Mouse (Mus musculus) layer of hippocampus, adult 2 months (tissue): ENCODE data around the gene Map2k2. TPM values are rescaled to one million over a fixed set of nuclear protein-coding genes. Genes with fewer than 3 reads are reported as not detected.
"Not testable (repeated sequence)": the region's sequence is repeated elsewhere in the genome, so short reads cannot be mapped to it uniquely, and the experiment has no call there.

Experiments
- DNase-seq, 2 experiments: peaks; one replicate each; pipeline ENCODE4 v3.0.0; 2022; ENCODE audit warnings: low spot score in 2 of 2
- H3K27ac ChIP-seq: fragments of 200-600 bp; 2 replicates; pipeline ENCODE4 v1.8.1; 2022
- H3K4me3 ChIP-seq: fragments of 200-600 bp; 2 replicates; pipeline ENCODE4 v1.8.1; 2022; ENCODE audit warnings: mild to moderate bottlenecking
- CTCF ChIP-seq: fragments of 200-600 bp; conservative IDR thresholded peaks from 2 replicates; pipeline ENCODE4 v1.8.1; 2022; ENCODE audit warnings: antibody characterized with exemption, mild to moderate bottlenecking, moderate library complexity
- microRNA-seq, 2 experiments: library from miRNA; unstranded; fragments of <30 nt; microRNA quantifications; one replicate each; pipeline ENCODE4 v1.2.0; 2021
- total RNA-seq, 2 experiments: library from RNA; stranded (reverse); gene quantifications; 2 replicates each; pipeline ENCODE4 v1.2.3; 2021

The Map2k2 gene
- total RNA-seq, 2 experiments from 2014 or later = 132 to 139 TPM

DNA sequence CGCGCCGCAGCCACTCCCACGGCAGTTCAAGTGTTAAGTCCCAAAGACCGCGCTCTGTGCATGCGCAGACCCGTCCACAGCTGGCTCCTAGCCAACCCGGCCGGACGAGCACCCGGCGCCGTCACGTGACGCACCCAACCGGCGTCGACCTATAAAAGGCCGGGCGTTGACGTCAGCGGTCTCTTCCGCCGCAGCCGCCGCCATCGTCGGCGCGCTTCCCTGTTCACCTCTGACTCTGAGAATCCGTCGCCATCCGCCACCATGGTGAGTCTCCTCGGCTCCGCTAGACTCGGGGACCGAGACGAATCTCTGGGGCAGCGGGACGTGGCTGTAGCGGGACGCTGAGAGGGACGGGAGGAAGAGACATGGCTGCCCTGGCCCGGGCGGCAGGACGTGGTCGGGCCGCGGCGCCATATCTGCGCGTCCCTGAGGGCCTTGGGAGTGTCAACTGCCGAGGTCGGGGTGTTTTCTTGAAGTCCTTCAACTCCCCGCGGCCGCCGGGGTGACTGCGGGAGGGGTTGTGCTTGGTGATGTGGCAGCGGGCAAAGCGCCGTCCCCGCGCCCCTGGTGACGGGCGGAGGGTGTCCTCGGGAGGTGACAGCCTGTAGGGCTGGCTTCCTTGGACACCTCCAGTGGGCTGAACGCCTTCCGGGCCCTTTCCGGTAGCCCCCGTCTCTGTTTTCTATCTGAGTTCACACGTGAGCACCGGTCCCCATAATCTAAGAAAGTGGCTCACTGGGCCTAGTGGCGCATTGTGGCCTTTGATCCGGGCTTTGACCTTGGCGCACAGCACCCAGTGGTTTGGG lies 71.0 kb downstream of the Map2k2 start, which contains the start of gene Eef2:
Gene Eef2, plus strand, starts transcription at position 166 of the 806 bp plus-strand sequence.
- 0 out of 2 replicates have a peak, but pooled peaks have one; percentile 12 for TF ChIP-seq CTCF
- Histone ChIP-seq H3K4me3 (peak within 1 kb of the TSS; percentile 86), H3K27ac (peak within 1 kb of the TSS; percentile 97)
- DNase-seq = peak; percentile 96 to 99

GRCm38 (mm10) chr10:81177491-81177925 lies 71.8 kb downstream of the Map2k2 start:
- H3K4me3 ChIP-seq = peak overlapping the region; percentile 86
- H3K27ac ChIP-seq = peak overlapping the region; percentile 97
- no peak for DNase-seq
- TF ChIP-seq CTCF = no peak

DNA sequence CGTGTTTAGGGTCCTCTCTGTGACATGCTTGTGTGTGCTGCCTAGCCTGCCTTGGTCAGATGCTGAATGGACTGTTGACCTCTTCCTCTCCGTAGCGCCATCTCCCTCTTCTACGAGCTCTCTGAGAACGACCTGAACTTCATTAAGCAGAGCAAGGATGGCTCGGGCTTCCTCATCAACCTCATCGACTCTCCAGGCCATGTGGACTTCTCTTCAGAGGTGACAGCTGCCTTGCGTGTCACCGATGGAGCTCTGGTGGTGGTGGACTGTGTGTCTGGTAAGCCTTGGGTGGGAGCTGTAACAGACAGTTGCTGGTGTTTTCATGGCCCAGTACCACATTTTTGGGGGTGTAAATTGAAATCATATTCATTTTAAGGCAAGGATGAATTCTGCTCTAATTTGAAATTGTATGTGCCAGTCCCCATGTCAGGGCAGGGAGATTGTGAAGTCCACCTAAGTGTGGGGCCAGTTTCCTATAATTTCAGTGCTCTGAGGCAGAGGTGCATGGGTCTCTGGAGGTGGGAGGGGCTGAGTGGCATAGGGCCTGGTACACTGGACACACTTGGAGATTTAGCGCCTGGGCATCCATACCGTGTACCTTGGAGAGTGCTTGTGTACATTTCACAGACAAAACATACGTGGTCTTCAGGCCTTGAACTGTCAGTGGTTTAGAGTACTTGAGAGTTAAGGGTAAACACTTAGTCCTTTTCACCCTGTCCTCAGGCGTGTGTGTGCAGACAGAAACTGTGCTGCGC lies 72.4 kb downstream of the Map2k2 start:
- H3K4me3 ChIP-seq = peak overlapping the region; percentile 86
- H3K27ac ChIP-seq = peak overlapping the region; percentile 97
- DNase-seq = no peak
- TF ChIP-seq CTCF = no peak

- Histone ChIP-seq H3K27ac (no peak overlapping the region), H3K4me3 (no peak overlapping the region)
- TF ChIP-seq CTCF = no peak
- DNase-seq = no peak
Measured at GRCm38 (mm10) chr10:81178927-81179326, 73.2 kb downstream of the Map2k2 start.

GRCm38 (mm10) chr10:81179451-81180342 lies 74.0 kb downstream of the Map2k2 start:
- DNase-seq = no peak
- H3K4me3 ChIP-seq = no peak overlapping the region
- TF ChIP-seq CTCF = peak; percentile 27; the same call in 1 of the 2 replicates
- no peak overlapping the region for H3K27ac ChIP-seq

DNA sequence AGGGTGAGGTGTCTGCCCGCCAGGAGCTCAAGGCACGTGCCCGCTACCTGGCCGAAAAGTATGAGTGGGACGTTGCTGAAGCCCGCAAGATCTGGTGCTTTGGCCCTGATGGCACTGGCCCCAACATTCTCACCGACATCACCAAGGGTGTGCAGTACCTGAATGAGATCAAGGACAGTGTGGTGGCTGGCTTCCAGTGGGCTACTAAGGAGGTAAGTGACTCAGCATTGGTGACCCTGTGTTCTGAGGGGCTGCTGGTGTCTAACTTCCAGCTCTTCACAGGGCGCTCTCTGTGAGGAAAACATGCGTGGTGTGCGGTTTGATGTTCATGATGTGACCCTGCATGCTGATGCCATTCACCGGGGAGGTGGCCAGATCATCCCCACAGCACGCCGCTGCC lies 75.2 kb downstream of the Map2k2 start:
- Histone ChIP-seq H3K27ac (no peak overlapping the region), H3K4me3 (no peak overlapping the region)
- no peak for DNase-seq
- TF ChIP-seq CTCF = no peak

- DNase-seq, H3K27ac ChIP-seq, H3K4me3 ChIP-seq: not testable (repeated sequence)
Measured at GRCm38 (mm10) chr10:81181860-81182259, 76.1 kb downstream of the Map2k2 start.

DNA sequence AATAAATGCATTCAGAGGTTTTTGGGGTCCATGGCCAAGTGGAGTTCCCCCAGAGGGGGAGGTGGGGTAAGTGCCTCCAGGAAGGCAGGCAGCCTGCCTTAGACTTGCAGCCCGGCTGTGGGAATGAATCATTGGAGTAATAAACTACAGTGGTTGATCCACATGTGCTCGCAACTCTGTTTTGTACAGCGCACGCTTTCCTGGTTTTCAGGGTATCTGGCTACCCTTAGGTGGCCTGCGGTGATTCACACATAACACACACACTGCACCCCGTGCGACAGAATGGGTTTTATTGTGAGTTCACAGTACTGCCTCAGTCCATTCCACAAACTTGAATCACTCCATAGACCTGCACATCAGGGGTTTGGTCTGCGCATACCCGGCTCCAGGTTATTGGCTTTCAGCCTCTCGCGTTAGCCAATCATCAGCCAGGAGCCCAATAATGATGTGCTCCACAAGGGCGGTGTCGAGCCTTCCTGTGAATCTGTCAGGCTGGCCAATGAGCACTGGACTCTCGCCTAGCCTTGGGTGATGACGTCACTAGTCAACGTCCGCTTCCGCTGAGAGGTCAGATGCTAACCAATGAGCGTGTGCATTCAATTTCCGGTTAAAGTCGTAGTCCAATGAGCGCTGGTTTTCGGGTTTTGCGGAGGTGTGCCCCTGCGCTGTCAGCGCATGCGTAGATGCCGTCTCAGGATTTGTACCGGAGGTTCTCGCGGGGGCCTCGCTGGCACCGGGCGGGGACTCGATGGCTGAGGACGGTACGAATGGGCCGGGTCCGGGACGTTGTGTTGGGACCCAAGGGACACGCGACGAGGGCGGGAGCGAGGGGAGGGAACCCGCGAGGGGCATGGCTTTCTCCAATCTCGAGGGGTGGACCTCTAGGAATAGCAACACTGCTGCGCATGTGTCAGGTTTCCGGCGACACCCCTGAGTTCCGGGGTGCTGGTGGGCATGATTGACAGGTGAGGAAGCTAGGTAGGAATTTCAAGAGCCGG lies 76.9 kb downstream of the Map2k2 start, which contains the start of gene Dapk3:
Gene Dapk3, plus strand, starts transcription at position 670 of the 998 bp plus-strand sequence.
- peak within 1 kb of the TSS; percentile 80 for H3K4me3 ChIP-seq
- peak; percentile 96 to 99 for DNase-seq
- H3K27ac ChIP-seq = peak within 1 kb of the TSS; percentile 94
- no peak for TF ChIP-seq CTCF

Small RNA genes lying within 50 kb of the gene (microRNA-seq; reads per million reads assigned to microRNA genes)
- gene Mir5615-1 (0 reads per million in 2 experiments), gene Mir5615-2 (0 reads per million in 2 experiments)

Other genes with a start within 250 kb of the Map2k2 start
- under 1 TPM; 0.46 to 0.56 TPM for gene Tmprss9, start 234.1 kb upstream of the Map2k2 start, total RNA-seq
- 100 to 1,000 TPM; 134 to 145 TPM for gene Timm13, start 204.9 kb upstream of the Map2k2 start, total RNA-seq
- 10 to 100 TPM; 20.8 to 21.9 TPM for gene Lmnb2, start 187.7 kb upstream of the Map2k2 start, total RNA-seq
- 10 to 100 TPM; 17.0 to 17.5 TPM for gene Gadd45b, start 175.8 kb upstream of the Map2k2 start, total RNA-seq
- 100 to 1,000 TPM; 161 to 176 TPM for gene Gng7, start 91.0 kb upstream of the Map2k2 start, total RNA-seq
- 100 to 1,000 TPM in 1 of 2 experiments, 10 to 100 TPM in 1; 95.2 to 100 TPM for gene Diras1, start 80.3 kb upstream of the Map2k2 start, total RNA-seq
- 10 to 100 TPM; 60.8 to 66.1 TPM for gene Slc39a3, start 68.5 kb upstream of the Map2k2 start, total RNA-seq
- gene Sgta, start 45.7 kb upstream of the Map2k2 start, total RNA-seq = 100 to 1,000 TPM; 176 TPM
- 10 to 100 TPM; 52.0 to 52.6 TPM for gene Thop1, start 35.9 kb upstream of the Map2k2 start, total RNA-seq
- under 1 TPM; 0.20 to 0.66 TPM for gene Creb3l3, start 7.0 kb upstream of the Map2k2 start, total RNA-seq
- gene Zbtb7a, start 29.3 kb downstream of the Map2k2 start, total RNA-seq = 100 to 1,000 TPM; 103 to 109 TPM
- 10 to 100 TPM; 29.4 to 29.5 TPM for gene Pias4, start 62.0 kb downstream of the Map2k2 start, total RNA-seq
- 100 to 1,000 TPM; 907 to 909 TPM for gene Eef2, start 70.7 kb downstream of the Map2k2 start, total RNA-seq
- 10 to 100 TPM; 73.6 to 78.4 TPM for gene Dapk3, start 77.1 kb downstream of the Map2k2 start, total RNA-seq
- gene 4930442H23Rik, start 77.9 kb downstream of the Map2k2 start, total RNA-seq = not detected
- gene Nmrk2, start 96.1 kb downstream of the Map2k2 start, total RNA-seq = under 1 TPM; 0.32 to 0.33 TPM
- 100 to 1,000 TPM; 144 to 150 TPM for gene Atcay, start 124.9 kb downstream of the Map2k2 start, total RNA-seq
- 10 to 100 TPM; 66.2 to 70.2 TPM for gene Zfr2, start 127.2 kb downstream of the Map2k2 start, total RNA-seq
- 100 to 1,000 TPM; 260 to 267 TPM for gene Matk, start 147.0 kb downstream of the Map2k2 start, total RNA-seq
- gene Mrpl54, start 161.0 kb downstream of the Map2k2 start, total RNA-seq = 10 to 100 TPM; 37.4 to 42.0 TPM
- 10 to 100 TPM; 32.6 to 37.3 TPM for gene Apba3, start 161.0 kb downstream of the Map2k2 start, total RNA-seq
- under 1 TPM; 0.54 to 0.91 TPM for gene Tjp3, start 185.7 kb downstream of the Map2k2 start, total RNA-seq
- 100 to 1,000 TPM; 308 to 314 TPM for gene Pip5k1c, start 187.0 kb downstream of the Map2k2 start, total RNA-seq
- 10 to 100 TPM; 27.6 to 30.7 TPM for gene Cactin, start 215.2 kb downstream of the Map2k2 start, total RNA-seq
- 1 to 10 TPM; 1.3 to 1.4 TPM for gene Tbxa2r, start 222.8 kb downstream of the Map2k2 start, total RNA-seq
- gene Gipc3, start 237.4 kb downstream of the Map2k2 start, total RNA-seq = 1 to 10 TPM; 1.7 to 1.8 TPM
- 10 to 100 TPM; 27.5 to 30.8 TPM for gene Hmg20b, start 244.6 kb downstream of the Map2k2 start, total RNA-seq